Mouse (Mus musculus): ENCODE results near the gene Eefsec. TPM values are rescaled to one million over a fixed set of nuclear protein-coding genes. Genes with fewer than 3 reads are reported as not detected.

Gene Eefsec
- total RNA-seq, 1 experiment from 2014 or later, result 24.5 TPM

DNA sequence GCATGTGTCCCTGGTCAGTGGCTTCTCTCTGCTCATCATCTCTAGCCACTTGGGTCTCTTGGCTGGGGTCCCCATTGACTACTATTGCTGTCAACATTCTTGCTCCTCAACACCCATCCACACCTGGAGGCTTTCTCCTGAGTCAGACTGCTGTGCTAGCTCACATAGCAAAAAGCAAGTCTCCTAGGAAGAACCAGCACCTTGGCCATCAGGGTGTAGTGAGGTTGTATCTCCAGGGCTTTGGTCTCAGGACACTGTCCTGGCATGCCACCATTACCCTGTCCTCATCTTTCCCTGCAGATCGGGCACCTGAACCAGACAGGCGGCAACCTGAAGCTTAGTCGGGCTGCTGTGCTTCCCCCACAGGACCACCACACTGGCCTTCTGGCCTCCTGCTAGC, 238.0 kb downstream of the Eefsec start:
- ATAC-seq (replicated peaks in 1 of 2; ENCODE audit: insufficient read depth in 1 of 2, low FRiP score in 2 of 2, low TSS enrichment in 1 of 2, low read depth in 1 of 2, poor library complexity in 2 of 2, severe bottlenecking in 2 of 2), result no peak

GRCm38 (mm10) chr6:88207403-88208033, 238.8 kb downstream of the Eefsec start:
- ATAC-seq (replicated peaks in 1 of 2; ENCODE audit: insufficient read depth in 1 of 2, low FRiP score in 2 of 2, low TSS enrichment in 1 of 2, low read depth in 1 of 2, poor library complexity in 2 of 2, severe bottlenecking in 2 of 2), result no peak

Other genes with a start within 250 kb of the Eefsec start
- gene Dnajb8, start 224.3 kb downstream of the Eefsec start, total RNA-seq (2017), result not detected in 2 replicates
- gene Ruvbl1, start 18.9 kb upstream of the Eefsec start, total RNA-seq (2017), result 154 and 242 TPM in 2 replicates
- 77.8 and 82.9 TPM in 2 replicates for gene Sec61a1, start 72.4 kb upstream of the Eefsec start, total RNA-seq (2017)
- gene Kbtbd12, start 191.4 kb upstream of the Eefsec start, total RNA-seq (2017), result 0.35 and 3.8 TPM in 2 replicates

Measured in hematopoietic stem cell, adult 5-6 weeks (primary cell).